Comparison of ENCODE assay signal across 9 mouse cellular contexts in the genomic region with DNA sequence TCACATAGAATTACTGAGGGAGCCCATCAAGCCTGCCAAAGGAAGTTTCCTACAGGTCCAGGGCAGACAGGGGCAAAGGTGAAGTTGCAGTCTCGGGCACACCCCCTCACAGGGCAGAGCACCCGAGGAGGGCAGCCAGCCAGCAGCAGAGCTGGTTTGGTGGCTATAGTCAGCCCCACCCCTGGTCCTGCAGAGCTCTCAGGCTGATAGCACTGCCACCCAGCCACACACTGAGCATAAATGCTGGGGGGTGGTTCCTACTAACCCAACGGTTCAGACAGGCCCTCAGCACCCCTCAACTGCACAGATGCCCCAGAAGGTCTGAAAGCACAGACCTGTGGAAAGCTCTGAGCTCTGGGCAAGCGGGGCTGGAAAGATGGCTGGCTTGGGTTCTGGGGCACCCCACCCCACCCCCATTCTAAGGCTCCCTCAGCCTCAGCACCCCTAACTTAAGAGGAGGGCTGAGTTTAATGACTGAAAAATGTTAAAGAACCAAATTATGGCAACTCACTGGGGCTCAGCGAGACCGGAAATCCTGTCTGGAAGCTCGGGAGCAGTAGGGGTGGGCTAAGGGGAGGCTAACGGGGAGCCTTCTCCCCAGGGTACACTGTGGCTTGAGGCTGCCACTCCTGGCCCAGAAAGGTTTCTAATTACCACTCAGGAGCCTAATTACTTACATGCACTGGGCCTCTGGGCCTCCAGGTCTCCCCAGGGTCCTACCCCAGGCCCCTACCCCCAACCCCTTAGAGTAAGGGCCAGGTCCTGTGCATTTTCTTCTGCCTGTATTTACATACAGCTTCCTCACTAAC. TPM values are rescaled to one million over a fixed set of nuclear protein-coding genes. Genes with fewer than 3 reads are reported as not detected.
DNase-seq lines count a peak whose midpoint lies in the region; ATAC-seq lines count a peak whose summit lies in the region.
"Had no signal": no experiment of that assay in that cellular context is flagged by ENCODE, and none has a peak within 500 bp of the region (broad histone marks: within the 10 kb centered on the region; RNA-seq: fewer than 3 reads in every experiment).

No protein-coding gene starts in this region.

- ATAC-seq in heart, embryonic 14.5 days (ENCODE audit: insufficient number of reproducible peaks, insufficient read depth, low FRiP score, low read depth), result peak; percentile 39
- ATAC-seq in stomach, embryonic 15.5 days (ENCODE audit: insufficient read depth, low FRiP score, low read depth), result peak; percentile 84
- ATAC-seq: Patski had no signal

- H3K9ac ChIP-seq in heart, embryonic 14.5 days (ENCODE audit: low read length), result peak overlapping the region; percentile 62
- H3K9ac ChIP-seq in stomach, embryonic 15.5 days, result no peak overlapping the region

- H3K4me2 ChIP-seq in heart, embryonic 14.5 days (ENCODE audit: low read length), result peak overlapping the region; percentile 51
- peak overlapping the region; percentile 63 for H3K4me2 ChIP-seq in stomach, embryonic 15.5 days

- DNase-seq in ovary, postnatal 36 days (ENCODE audit: low spot score), result peak; percentile 54
- DNase-seq in ovary, postnatal 10 days (ENCODE audit: low spot score), result no peak
- DNase-seq in kidney, postnatal 14 days, result peak; percentile 86
- DNase-seq in lung, postnatal 4 days, result peak; percentile 78 to 87
- DNase-seq in layer of hippocampus, adult 9-10 months (ENCODE audit: low spot score), result no peak
- no peak for DNase-seq in cerebellum, adult 9-11 months

- no peaks in the 10 kb centered on the region for H3K9me3 ChIP-seq in heart, embryonic 14.5 days (ENCODE audit: control insufficient read depth, low read length)
- no peaks in the 10 kb centered on the region for H3K9me3 ChIP-seq in stomach, embryonic 15.5 days

- no peaks in the 10 kb centered on the region for H3K27me3 ChIP-seq in heart, embryonic 14.5 days (ENCODE audit: control insufficient read depth, insufficient read depth, low read length)
- no peaks in the 10 kb centered on the region for H3K27me3 ChIP-seq in stomach, embryonic 15.5 days (replicated peaks)
- H3K27me3 ChIP-seq: Patski had no signal

- H3K27ac ChIP-seq in heart, embryonic 14.5 days (replicated peaks in 1 of 2; ENCODE audit: control insufficient read depth in 1 of 2, insufficient read depth in 1 of 2, low read depth in 2 of 2, low read length in 2 of 2), result peak overlapping the region; percentile 77 to 91
- peak overlapping the region; percentile 92 for H3K27ac ChIP-seq in stomach, embryonic 15.5 days

- peaks cover 46 to 74% of the 10 kb centered on the region in 2 experiments for H3K4me1 ChIP-seq in heart, embryonic 14.5 days (ENCODE audit: control insufficient read depth in 2 of 2, insufficient read depth in 2 of 2, low read length in 2 of 2)
- peaks cover 72% of the 10 kb centered on the region for H3K4me1 ChIP-seq in stomach, embryonic 15.5 days

- H3K4me3 ChIP-seq in heart, embryonic 14.5 days (ENCODE audit: control insufficient read depth in 1 of 2, insufficient read depth in 1 of 2, low read depth in 1 of 2, low read length in 2 of 2), result no peak overlapping the region
- H3K4me3 ChIP-seq in stomach, embryonic 15.5 days (replicated peaks), result no peak overlapping the region; the same call in 1 of the 2 replicates

- H3K36me3 ChIP-seq in heart, embryonic 14.5 days (ENCODE audit: control insufficient read depth, insufficient read depth, low read length), result peaks cover 13% of the 10 kb centered on the region
- 0 out of 2 replicates have a peak, but pooled peaks cover 7% of the 10 kb centered on the region for H3K36me3 ChIP-seq in stomach, embryonic 15.5 days

- 31% methylated on average over 8 of the region's 8 CpGs for WGBS in heart, embryonic 14.5 days
- WGBS in stomach, embryonic 15.5 days, result 31% methylated on average over 8 of the region's 8 CpGs

RNA-seq across cellular contexts. Expression of gene Csk, which starts 14.6 kb away (rescaled TPM):
- 13.1 and 14.9 TPM in 2 replicates for polyA plus RNA-seq in heart, embryonic 14.5 days (2014; fragmentation: Nextera tagmentation; extraction: Ambion mirVana)
- polyA plus RNA-seq in stomach, embryonic 15.5 days (2015; fragmentation: Nextera tagmentation; extraction: Ambion mirVana), result 29.6 and 29.8 TPM in 2 replicates

RNA-seq across cellular contexts. Expression of gene Lman1l, which starts 18.3 kb away (rescaled TPM):
- polyA plus RNA-seq in heart, embryonic 14.5 days (2014; fragmentation: Nextera tagmentation; extraction: Ambion mirVana), result 0.12 TPM in 1 of 2 replicates, not detected in the other
- polyA plus RNA-seq in stomach, embryonic 15.5 days (2015; fragmentation: Nextera tagmentation; extraction: Ambion mirVana), result not detected in 2 replicates

RNA-seq across cellular contexts. Expression of gene Cplx3, which starts 32.8 kb away (rescaled TPM):
- polyA plus RNA-seq in heart, embryonic 14.5 days (2014; fragmentation: Nextera tagmentation; extraction: Ambion mirVana), result not detected in 2 replicates
- polyA plus RNA-seq in stomach, embryonic 15.5 days (2015; fragmentation: Nextera tagmentation; extraction: Ambion mirVana), result not detected in 2 replicates

RNA-seq across cellular contexts. Expression of gene Cyp1a2, which starts 44.6 kb away (rescaled TPM):
- not detected in 2 replicates for polyA plus RNA-seq in heart, embryonic 14.5 days (2014; fragmentation: Nextera tagmentation; extraction: Ambion mirVana)
- not detected in 2 replicates for polyA plus RNA-seq in stomach, embryonic 15.5 days (2015; fragmentation: Nextera tagmentation; extraction: Ambion mirVana)
- polyA plus RNA-seq: Patski had no signal

RNA-seq across cellular contexts. Expression of gene Cyp1a1, which starts 48.9 kb away (rescaled TPM):
- polyA plus RNA-seq in heart, embryonic 14.5 days (2014; fragmentation: Nextera tagmentation; extraction: Ambion mirVana), result 0.12 TPM in 1 of 2 replicates, not detected in the other
- polyA plus RNA-seq in stomach, embryonic 15.5 days (2015; fragmentation: Nextera tagmentation; extraction: Ambion mirVana), result 0.05 TPM in 1 of 2 replicates, not detected in the other
- polyA plus RNA-seq: Patski had no signal

Comparison
In these comparisons a context has a peak if more than half of its experiments do, and no peak if none do; other contexts are left out.
1. DNase-seq: peak in ovary, postnatal 36 days (single experiment), kidney, postnatal 14 days (single experiment) and lung, postnatal 4 days (2 of 2); none in ovary, postnatal 10 days (single experiment), layer of hippocampus, adult 9-10 months (single experiment) and cerebellum, adult 9-11 months (single experiment).